Mouse (Mus musculus): Measurements from ENCODE around the gene Rit1. TPM values are rescaled to one million over a fixed set of nuclear protein-coding genes. Genes with fewer than 3 reads are reported as not detected.

Gene Rit1
- polyA plus RNA-seq, 2 experiments = 20.3 to 31.6 TPM

GRCm38 (mm10) chr3:88746139-88746870, 29.7 kb downstream of the Rit1 start:
- H3K9me3 ChIP-seq (ENCODE audit: control insufficient read depth, low read length) = no peaks in the 10 kb centered on the region
- WGBS (ENCODE audit: insufficient replicate concordance) = 77% methylated on average over 14 of the region's 15 CpGs
- no peak overlapping the region for H3K4me3 ChIP-seq (ENCODE audit: insufficient read depth in 1 of 2, low read depth in 2 of 2, low read length in 2 of 2)
- H3K9ac ChIP-seq (replicated peaks) = no peak overlapping the region
- no peak overlapping the region for H3K27ac ChIP-seq
- H3K4me2 ChIP-seq (ENCODE audit: low read depth) = no peak overlapping the region
- no peaks in the 10 kb centered on the region for H3K27me3 ChIP-seq (ENCODE audit: control insufficient read depth, insufficient read depth, low read length)
- TF ChIP-seq CTCF (IDR thresholded peaks at IDR 0.05; ENCODE audit: low read depth) (no peak), EP300 (IDR thresholded peaks at IDR 0.05; ENCODE audit: low read depth) (no peak)
- DNase-seq (ENCODE audit: low read depth in 3 of 3, low spot score in 3 of 3) (no peak), ATAC-seq (ENCODE audit: insufficient read depth) (no peak)
- H3K36me3 ChIP-seq (replicated peaks; ENCODE audit: control insufficient read depth, insufficient read depth, low read depth) = no peaks in the 10 kb centered on the region
- peaks cover 0 to 4% of the 10 kb centered on the region in 2 experiments; a peak in 1 of 4 replicates for H3K4me1 ChIP-seq (replicated peaks; ENCODE audit: control insufficient read depth in 2 of 2, insufficient read depth in 2 of 2, low read length in 1 of 2)

DNA sequence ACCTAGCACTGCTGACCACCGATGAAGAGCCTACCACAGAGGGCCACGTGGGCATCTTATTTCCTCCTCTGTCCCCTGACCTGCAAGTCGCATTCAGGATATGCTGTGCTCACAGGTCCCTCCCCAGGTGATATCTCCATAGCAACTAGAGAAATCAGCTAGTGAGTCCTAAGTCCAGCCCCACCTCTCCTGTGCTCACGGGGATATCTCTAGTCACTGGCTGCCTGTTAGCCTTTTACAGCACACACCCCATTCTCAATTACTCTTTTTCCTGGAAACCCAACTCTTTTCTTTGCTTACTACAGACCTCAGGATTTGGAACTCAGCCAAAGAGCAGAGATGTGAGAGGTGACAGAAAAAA, 30.2 kb downstream of the Rit1 start:
- no peak overlapping the region for H3K9ac ChIP-seq (replicated peaks)
- 52% methylated on average over 4 of the region's 4 CpGs for WGBS (ENCODE audit: insufficient replicate concordance)
- no peak for TF ChIP-seq CTCF (IDR thresholded peaks at IDR 0.05; ENCODE audit: low read depth)
- DNase-seq (ENCODE audit: low read depth in 3 of 3, low spot score in 3 of 3) = peak; percentile 12 to 45 (median 17)
- no peaks in the 10 kb centered on the region for H3K27me3 ChIP-seq (ENCODE audit: control insufficient read depth, insufficient read depth, low read length)
- no peaks in the 10 kb centered on the region for H3K9me3 ChIP-seq (ENCODE audit: control insufficient read depth, low read length)
- peak; percentile 51; the same call in 1 of the 2 replicates for ATAC-seq (ENCODE audit: insufficient read depth)
- H3K36me3 ChIP-seq (replicated peaks; ENCODE audit: control insufficient read depth, insufficient read depth, low read depth) = no peaks in the 10 kb centered on the region
- no peak overlapping the region for H3K4me2 ChIP-seq (ENCODE audit: low read depth)
- H3K4me1 ChIP-seq (replicated peaks; ENCODE audit: control insufficient read depth in 2 of 2, insufficient read depth in 2 of 2, low read length in 1 of 2) = peaks cover 0 to 4% of the 10 kb centered on the region in 2 experiments; a peak in 1 of 4 replicates
- no peak overlapping the region for H3K4me3 ChIP-seq (ENCODE audit: insufficient read depth in 1 of 2, low read depth in 2 of 2, low read length in 2 of 2)
- H3K27ac ChIP-seq = no peak overlapping the region

- no peak overlapping the region for H3K4me2 ChIP-seq (ENCODE audit: low read depth)
- peaks cover 3 to 16% of the 10 kb centered on the region in 2 experiments; a peak in 3 of 4 replicates for H3K4me1 ChIP-seq (replicated peaks; ENCODE audit: control insufficient read depth in 2 of 2, insufficient read depth in 2 of 2, low read length in 1 of 2)
- no peak for ATAC-seq (ENCODE audit: insufficient read depth)
- no peaks in the 10 kb centered on the region for H3K27me3 ChIP-seq (ENCODE audit: control insufficient read depth, insufficient read depth, low read length)
- no peaks in the 10 kb centered on the region for H3K36me3 ChIP-seq (replicated peaks; ENCODE audit: control insufficient read depth, insufficient read depth, low read depth)
- H3K27ac ChIP-seq = no peak overlapping the region
- H3K9ac ChIP-seq (replicated peaks) = no peak overlapping the region
- 44% methylated on average over 4 of the region's 4 CpGs for WGBS (ENCODE audit: insufficient replicate concordance)
- no peaks in the 10 kb centered on the region for H3K9me3 ChIP-seq (ENCODE audit: control insufficient read depth, low read length)
- H3K4me3 ChIP-seq (ENCODE audit: insufficient read depth in 1 of 2, low read depth in 2 of 2, low read length in 2 of 2) = no peak overlapping the region
- DNase-seq (ENCODE audit: low read depth in 3 of 3, low spot score in 3 of 3) = no peak
- no peak for TF ChIP-seq EP300 (IDR thresholded peaks at IDR 0.05; ENCODE audit: low read depth)
- TF ChIP-seq CTCF (IDR thresholded peaks at IDR 0.05; ENCODE audit: low read depth) = peak; percentile 50
Measured at GRCm38 (mm10) chr3:88754283-88754682, 37.6 kb downstream of the Rit1 start.

GRCm38 (mm10) chr3:88755541-88755940, 38.9 kb downstream of the Rit1 start:
- DNase-seq (ENCODE audit: low read depth in 3 of 3, low spot score in 3 of 3) (no peak), ATAC-seq (ENCODE audit: insufficient read depth) (no peak)
- Histone ChIP-seq H3K36me3 (replicated peaks; ENCODE audit: control insufficient read depth, insufficient read depth, low read depth) (no peaks in the 10 kb centered on the region), H3K4me1 (replicated peaks; ENCODE audit: control insufficient read depth in 2 of 2, insufficient read depth in 2 of 2, low read length in 1 of 2) (peaks cover 3 to 16% of the 10 kb centered on the region in 2 experiments; a peak in 3 of 4 replicates), H3K4me2 (ENCODE audit: low read depth) (no peak overlapping the region), H3K9ac (replicated peaks) (no peak overlapping the region), H3K27me3 (ENCODE audit: control insufficient read depth, insufficient read depth, low read length) (no peaks in the 10 kb centered on the region), H3K4me3 (ENCODE audit: insufficient read depth in 1 of 2, low read depth in 2 of 2, low read length in 2 of 2) (no peak overlapping the region), H3K27ac (no peak overlapping the region), H3K9me3 (ENCODE audit: control insufficient read depth, low read length) (no peaks in the 10 kb centered on the region)
- 47% methylated on average over 3 of the region's 3 CpGs for WGBS (ENCODE audit: insufficient replicate concordance)
- TF ChIP-seq EP300 (IDR thresholded peaks at IDR 0.05; ENCODE audit: low read depth) = no peak
- no peak for TF ChIP-seq CTCF (IDR thresholded peaks at IDR 0.05; ENCODE audit: low read depth)

GRCm38 (mm10) chr3:88756276-88756675, 39.6 kb downstream of the Rit1 start:
- Histone ChIP-seq H3K27ac (no peak overlapping the region), H3K27me3 (ENCODE audit: control insufficient read depth, insufficient read depth, low read length) (no peaks in the 10 kb centered on the region), H3K4me1 (replicated peaks; ENCODE audit: control insufficient read depth in 2 of 2, insufficient read depth in 2 of 2, low read length in 1 of 2) (peaks cover 3 to 16% of the 10 kb centered on the region in 2 experiments; a peak in 3 of 4 replicates), H3K4me3 (ENCODE audit: insufficient read depth in 1 of 2, low read depth in 2 of 2, low read length in 2 of 2) (no peak overlapping the region), H3K36me3 (replicated peaks; ENCODE audit: control insufficient read depth, insufficient read depth, low read depth) (no peaks in the 10 kb centered on the region), H3K4me2 (ENCODE audit: low read depth) (no peak overlapping the region), H3K9ac (replicated peaks) (no peak overlapping the region), H3K9me3 (ENCODE audit: control insufficient read depth, low read length) (no peaks in the 10 kb centered on the region)
- no peak for DNase-seq (ENCODE audit: low read depth in 3 of 3, low spot score in 3 of 3)
- no peak for ATAC-seq (ENCODE audit: insufficient read depth)
- TF ChIP-seq EP300 (IDR thresholded peaks at IDR 0.05; ENCODE audit: low read depth) (no peak), CTCF (IDR thresholded peaks at IDR 0.05; ENCODE audit: low read depth) (no peak)
- 47% methylated on average over 4 of the region's 4 CpGs for WGBS (ENCODE audit: insufficient replicate concordance)
